In genomic region chr5:34489418-34489787, GRCm38 (mm10) we compare ENCODE assay signal across 18 mouse cellular contexts. TPM values are rescaled to one million over a fixed set of nuclear protein-coding genes. Genes with fewer than 3 reads are reported as not detected.
DNase-seq lines count a peak whose midpoint lies in the region; ATAC-seq and TF ChIP-seq lines count a peak whose summit lies in the region.
"Had no signal": no experiment of that assay in that cellular context is flagged by ENCODE, and none has a peak within 500 bp of the region (broad histone marks: within the 10 kb centered on the region; RNA-seq: fewer than 3 reads in every experiment).

No protein-coding gene starts in this region.

- TF ChIP-seq CTCF in hindbrain, postnatal 0 days (IDR thresholded peaks at IDR 0.05; ENCODE audit: low read depth): peak; percentile 18; the same call in 1 of the 2 replicates
- peak; percentile 19; the same call in 1 of the 2 replicates for TF ChIP-seq CTCF in stomach, postnatal 0 days (IDR thresholded peaks at IDR 0.05; ENCODE audit: low read depth)

- peak; percentile 43; the same call in 1 of the 2 replicates for ATAC-seq in hindbrain, postnatal 0 days
- no peak for ATAC-seq in hindbrain, embryonic 13.5 days (ENCODE audit: low FRiP score)
- no peak for ATAC-seq in limb, embryonic 15.5 days (ENCODE audit: insufficient number of reproducible peaks, low FRiP score, low TSS enrichment, low read depth)
- 0 out of 2 replicates have a peak, but pooled peaks have one; percentile 25 for ATAC-seq in common myeloid progenitor, adult 5-6 weeks (replicated peaks; ENCODE audit: low read depth, poor library complexity, severe bottlenecking)
- ATAC-seq in stomach, postnatal 0 days (ENCODE audit: low FRiP score, low TSS enrichment): no peak

- no peaks in the 10 kb centered on the region for H3K27me3 ChIP-seq in hindbrain, postnatal 0 days (ENCODE audit: insufficient read depth, low read length)
- H3K27me3 ChIP-seq in hindbrain, embryonic 13.5 days: no peaks in the 10 kb centered on the region
- no peaks in the 10 kb centered on the region for H3K27me3 ChIP-seq in limb, embryonic 15.5 days
- no peaks in the 10 kb centered on the region for H3K27me3 ChIP-seq in limb, embryonic 10.5 days (ENCODE audit: low read depth, poor library complexity, severe bottlenecking)
- no peaks in the 10 kb centered on the region for H3K27me3 ChIP-seq in stomach, postnatal 0 days (ENCODE audit: control insufficient read depth, insufficient read depth, low read length)
- H3K27me3 ChIP-seq: forebrain, embryonic 12.5 days; limb, embryonic 13.5 days; stomach, embryonic 15.5 days had no signal

- H3K27ac ChIP-seq in hindbrain, postnatal 0 days: no peak overlapping the region
- no peak overlapping the region; the same call in 1 of the 2 replicates for H3K27ac ChIP-seq in hindbrain, embryonic 13.5 days
- H3K27ac ChIP-seq in limb, embryonic 15.5 days: peak overlapping the region; percentile 22; the same call in 1 of the 2 replicates
- H3K27ac ChIP-seq in limb, embryonic 10.5 days: no peak overlapping the region
- no peak overlapping the region for H3K27ac ChIP-seq in stomach, postnatal 0 days (replicated peaks)
- H3K27ac ChIP-seq: forebrain, embryonic 12.5 days; heart, embryonic 10.5 days; limb, embryonic 13.5 days; stomach, embryonic 15.5 days had no signal

- WGBS in hindbrain, postnatal 0 days: 84% methylated on average over 3 of the region's 3 CpGs
- 89% methylated on average over 3 of the region's 3 CpGs for WGBS in hindbrain, embryonic 13.5 days
- 92% methylated on average over 3 of the region's 3 CpGs for WGBS in limb, embryonic 15.5 days
- 91% methylated on average over 3 of the region's 3 CpGs for WGBS in limb, embryonic 10.5 days
- 91% methylated on average over 3 of the region's 3 CpGs for WGBS in stomach, postnatal 0 days

- H3K4me3 ChIP-seq in hindbrain, postnatal 0 days (ENCODE audit: low read length): no peak overlapping the region
- no peak overlapping the region for H3K4me3 ChIP-seq in hindbrain, embryonic 13.5 days
- no peak overlapping the region for H3K4me3 ChIP-seq in limb, embryonic 15.5 days
- no peak overlapping the region for H3K4me3 ChIP-seq in limb, embryonic 10.5 days
- no peak overlapping the region for H3K4me3 ChIP-seq in stomach, postnatal 0 days (ENCODE audit: low read depth, low read length)
- H3K4me3 ChIP-seq: forebrain, embryonic 12.5 days; heart, embryonic 10.5 days; limb, embryonic 13.5 days; stomach, embryonic 15.5 days had no signal

- H3K9me3 ChIP-seq in hindbrain, postnatal 0 days (ENCODE audit: low read length): no peaks in the 10 kb centered on the region
- no peaks in the 10 kb centered on the region for H3K9me3 ChIP-seq in hindbrain, embryonic 13.5 days
- no peaks in the 10 kb centered on the region for H3K9me3 ChIP-seq in limb, embryonic 15.5 days
- no peaks in the 10 kb centered on the region for H3K9me3 ChIP-seq in limb, embryonic 10.5 days (replicated peaks)
- H3K9me3 ChIP-seq in stomach, postnatal 0 days (ENCODE audit: control insufficient read depth, low read length): no peaks in the 10 kb centered on the region
- H3K9me3 ChIP-seq: forebrain, embryonic 12.5 days; heart, embryonic 10.5 days; limb, embryonic 13.5 days; stomach, embryonic 15.5 days had no signal

- TF ChIP-seq EP300 in stomach, postnatal 0 days (optimal IDR thresholded peaks at IDR 0.05): no peak

- no peak overlapping the region for H3K9ac ChIP-seq in hindbrain, postnatal 0 days (replicated peaks; ENCODE audit: low read length)
- H3K9ac ChIP-seq in hindbrain, embryonic 13.5 days: no peak overlapping the region
- no peak overlapping the region for H3K9ac ChIP-seq in limb, embryonic 15.5 days
- no peak overlapping the region for H3K9ac ChIP-seq in stomach, postnatal 0 days (ENCODE audit: low read length)
- H3K9ac ChIP-seq: forebrain, embryonic 12.5 days; limb, embryonic 13.5 days; stomach, embryonic 15.5 days had no signal

- H3K4me2 ChIP-seq in hindbrain, postnatal 0 days (ENCODE audit: low read depth, low read length): no peak overlapping the region
- no peak overlapping the region for H3K4me2 ChIP-seq in hindbrain, embryonic 13.5 days
- no peak overlapping the region for H3K4me2 ChIP-seq in limb, embryonic 15.5 days
- H3K4me2 ChIP-seq in stomach, postnatal 0 days (replicated peaks; ENCODE audit: low read depth): no peak overlapping the region
- H3K4me2 ChIP-seq: forebrain, embryonic 12.5 days; limb, embryonic 13.5 days; stomach, embryonic 15.5 days had no signal

- peaks cover 12% of the 10 kb centered on the region; the same call in 1 of the 2 replicates for H3K36me3 ChIP-seq in hindbrain, postnatal 0 days (ENCODE audit: insufficient read depth, low read length)
- peaks cover 34% of the 10 kb centered on the region for H3K36me3 ChIP-seq in hindbrain, embryonic 13.5 days
- peaks cover 28% of the 10 kb centered on the region for H3K36me3 ChIP-seq in limb, embryonic 15.5 days
- peaks cover 33% of the 10 kb centered on the region for H3K36me3 ChIP-seq in limb, embryonic 10.5 days
- H3K36me3 ChIP-seq in stomach, postnatal 0 days (ENCODE audit: control insufficient read depth, insufficient read depth, low read length): 0 out of 2 replicates have a peak, but pooled peaks cover 4% of the 10 kb centered on the region

- DNase-seq in hindbrain, postnatal 0 days (ENCODE audit: low spot score): no peak
- DNase-seq in limb, embryonic 10.5 days (ENCODE audit: low spot score): no peak
- DNase-seq in stomach, postnatal 0 days (ENCODE audit: low spot score): no peak
- no peak for DNase-seq in right cerebral cortex, postnatal 36 days (ENCODE audit: low spot score in 2 of 2)
- DNase-seq: adrenal gland, adult 8-10 months; embryo, embryonic 11 days; gastrocnemius, postnatal 36 days; kidney, adult 18-20 months; lung, postnatal 10 days; midbrain, embryonic 14.5 days; right cerebral cortex, postnatal 25 days had no signal

- H3K4me1 ChIP-seq in hindbrain, postnatal 0 days (ENCODE audit: insufficient read depth, low read length): no peaks in the 10 kb centered on the region
- H3K4me1 ChIP-seq in hindbrain, embryonic 13.5 days (replicated peaks): no peaks in the 10 kb centered on the region
- peaks cover 8% of the 10 kb centered on the region for H3K4me1 ChIP-seq in limb, embryonic 15.5 days
- H3K4me1 ChIP-seq in limb, embryonic 10.5 days: no peaks in the 10 kb centered on the region
- H3K4me1 ChIP-seq in stomach, postnatal 0 days (replicated peaks; ENCODE audit: control insufficient read depth, insufficient read depth): no peaks in the 10 kb centered on the region
- H3K4me1 ChIP-seq: forebrain, embryonic 12.5 days; heart, embryonic 10.5 days; limb, embryonic 13.5 days; stomach, embryonic 15.5 days had no signal

RNA-seq across cellular contexts. Expression of gene Tnip2, which starts 24.4 kb away (rescaled TPM):
- 11.1 and 12.8 TPM in 2 replicates for total RNA-seq in hindbrain, postnatal 0 days (2014; rRNA removed)
- 14.1 and 14.5 TPM in 2 replicates for polyA plus RNA-seq in hindbrain, postnatal 0 days (2015; fragmentation: Nextera tagmentation; extraction: Ambion mirVana)
- polyA plus RNA-seq in hindbrain, embryonic 13.5 days (2015; fragmentation: Nextera tagmentation; extraction: Ambion mirVana): 10.3 and 10.7 TPM in 2 replicates
- polyA plus RNA-seq in limb, embryonic 15.5 days (2015; fragmentation: Nextera tagmentation; extraction: Ambion mirVana): 26.2 and 29.2 TPM in 2 replicates
- polyA plus RNA-seq in limb, embryonic 10.5 days (2016; fragmentation: Nextera tagmentation; extraction: Ambion mirVana): 3.8 and 6.0 TPM in 2 replicates
- total RNA-seq in common myeloid progenitor, adult 5-6 weeks (2017): 20.0 and 29.2 TPM in 2 replicates
- polyA plus RNA-seq in stomach, postnatal 0 days (2015; fragmentation: Nextera tagmentation; extraction: Ambion mirVana): 16.2 and 17.7 TPM in 2 replicates

RNA-seq across cellular contexts. Expression of gene Sh3bp2, which starts 36.2 kb away (rescaled TPM):
- total RNA-seq in hindbrain, postnatal 0 days (2014; rRNA removed): 29.8 and 37.7 TPM in 2 replicates
- polyA plus RNA-seq in hindbrain, postnatal 0 days (2015; fragmentation: Nextera tagmentation; extraction: Ambion mirVana): 12.0 and 14.1 TPM in 2 replicates
- 17.1 and 20.9 TPM in 2 replicates for polyA plus RNA-seq in hindbrain, embryonic 13.5 days (2015; fragmentation: Nextera tagmentation; extraction: Ambion mirVana)
- 10.0 and 10.1 TPM in 2 replicates for polyA plus RNA-seq in limb, embryonic 15.5 days (2015; fragmentation: Nextera tagmentation; extraction: Ambion mirVana)
- 9.9 and 17.1 TPM in 2 replicates for polyA plus RNA-seq in limb, embryonic 10.5 days (2016; fragmentation: Nextera tagmentation; extraction: Ambion mirVana)
- total RNA-seq in common myeloid progenitor, adult 5-6 weeks (2017): 9.9 and 10.2 TPM in 2 replicates
- 4.2 and 4.9 TPM in 2 replicates for polyA plus RNA-seq in stomach, postnatal 0 days (2015; fragmentation: Nextera tagmentation; extraction: Ambion mirVana)

Comparison
In these comparisons a context has a peak if more than half of its experiments do, and no peak if none do; other contexts are left out.
1. ATAC-seq: peak in hindbrain, postnatal 0 days (single experiment) and common myeloid progenitor, adult 5-6 weeks (single experiment); none in hindbrain, embryonic 13.5 days (single experiment), limb, embryonic 15.5 days (single experiment) and stomach, postnatal 0 days (single experiment).